Mouse (Mus musculus) mouse trophoblast stem cell (cell line): ENCODE results near the gene Lcn2.
"Not testable (repeated sequence)": the region's sequence is repeated elsewhere in the genome, so short reads cannot be mapped to it uniquely, and the experiment has no call there.

ENCODE experiments used
- in situ Hi-C, 2 experiments: fragments of 300-500 bp; cut with MseI, MboI; formaldehyde crosslinking; loops; 2 replicates in 1 of 2; 3 replicates in 1 of 2; pipeline ENCODE4 v1.15.1; 2025

Gene Lcn2

GRCm38 (mm10) chr2:32367315-32367714 is 20.7 kb downstream of the Lcn2 start:
- in situ Hi-C loops = no loop called here

- in situ Hi-C loops = no loop called here
Measured at GRCm38 (mm10) chr2:32364121-32364520, 23.9 kb downstream of the Lcn2 start.

GRCm38 (mm10) chr2:32363376-32364106 is 24.5 kb downstream of the Lcn2 start:
- in situ Hi-C loops = no loop called here

GRCm38 (mm10) chr2:32362817-32363340 is 25.2 kb downstream of the Lcn2 start:
- in situ Hi-C loops = no loop called here

GRCm38 (mm10) chr2:32362274-32362673 is 25.8 kb downstream of the Lcn2 start:
- in situ Hi-C loops = not testable (repeated sequence)

GRCm38 (mm10) chr2:32361437-32361836 is 26.6 kb downstream of the Lcn2 start:
- in situ Hi-C loops = no loop called here

GRCm38 (mm10) chr2:32360741-32361140 is 27.3 kb downstream of the Lcn2 start:
- in situ Hi-C loops = no loop called here

- in situ Hi-C loops = no loop called here
Measured at GRCm38 (mm10) chr2:32358381-32358780, 29.7 kb downstream of the Lcn2 start.

GRCm38 (mm10) chr2:32357710-32358109 is 30.3 kb downstream of the Lcn2 start:
- in situ Hi-C loops = no loop called here

- in situ Hi-C loops = no loop called here
Measured at GRCm38 (mm10) chr2:32356216-32356615, 31.8 kb downstream of the Lcn2 start.

- in situ Hi-C loops = no loop called here
Measured at GRCm38 (mm10) chr2:32354336-32354895, 33.6 kb downstream of the Lcn2 start.

- in situ Hi-C loops = no loop called here
Measured at GRCm38 (mm10) chr2:32353836-32354235, 34.2 kb downstream of the Lcn2 start.

GRCm38 (mm10) chr2:32353007-32353542 is 35.0 kb downstream of the Lcn2 start, which contains the start of gene Dnm1:
Dnm1 (minus strand) TSS chr2:32353338.
- in situ Hi-C loops = no loop called here

- in situ Hi-C loops = no loop called here
Measured at GRCm38 (mm10) chr2:32352151-32353006, 35.7 kb downstream of the Lcn2 start, which contains the start of gene Ciz1. Ciz1 (plus strand) TSS chr2:32352327.

- in situ Hi-C loops = no loop called here
Measured at GRCm38 (mm10) chr2:32351471-32351961, 36.5 kb downstream of the Lcn2 start.

- in situ Hi-C loops = no loop called here
Measured at GRCm38 (mm10) chr2:32350471-32351051, 37.5 kb downstream of the Lcn2 start.

GRCm38 (mm10) chr2:32349625-32350255 is 38.3 kb downstream of the Lcn2 start:
- in situ Hi-C loops = no loop called here

- in situ Hi-C loops = no loop called here
Measured at GRCm38 (mm10) chr2:32348311-32348710, 39.7 kb downstream of the Lcn2 start.

GRCm38 (mm10) chr2:32347019-32347418 is 41.0 kb downstream of the Lcn2 start:
- in situ Hi-C loops = no loop called here

GRCm38 (mm10) chr2:32344598-32345321 is 43.3 kb downstream of the Lcn2 start:
- in situ Hi-C loops = no loop called here
